Mouse (Mus musculus) heart, embryonic 14.5 days (tissue): ENCODE results near the gene Ttc8. TPM values are rescaled to one million over a fixed set of nuclear protein-coding genes. Genes with fewer than 3 reads are reported as not detected.
"Not testable (repeated sequence)": the region's sequence is repeated elsewhere in the genome, so short reads cannot be mapped to it uniquely, and the experiment has no call there.

Source experiments
- ATAC-seq: fragments of 200-750 bp; cut with Nextera tagmentation; 2 replicates; pipeline ENCODE4 v1.8.0; 2017; ENCODE audit warnings: low read depth, moderate TSS enrichment; ENCODE audit not compliant: insufficient number of reproducible peaks, insufficient read depth, low FRiP score
- H3K27ac ChIP-seq, 2 experiments: fragments of 200-500 bp in 1 of 2; fragments of 300-500 bp in 1 of 2; sonication (generic) in 1 of 2; replicated peaks in 1 of 2; 2 replicates each; pipeline ENCODE4 v1.5.1; 2012 to 2014; ENCODE audit warnings: low read depth in 2 of 2, low read length in 2 of 2, control low read depth in 1 of 2, mild to moderate bottlenecking in 1 of 2, mixed read lengths in 1 of 2; ENCODE audit not compliant: control insufficient read depth in 1 of 2, insufficient read depth in 1 of 2
- H3K27me3 ChIP-seq: fragments of 300-500 bp; sonication (generic); 2 replicates; pipeline ENCODE4 v1.6.1; 2014; ENCODE audit warnings: mild to moderate bottlenecking, low read length, control low read depth; ENCODE audit not compliant: control insufficient read depth, insufficient read depth
- H3K36me3 ChIP-seq: fragments of 300-500 bp; sonication (generic); 2 replicates; pipeline ENCODE4 v1.6.1; 2014; ENCODE audit warnings: mild to moderate bottlenecking, control low read depth, low read length, mixed read lengths; ENCODE audit not compliant: control insufficient read depth, insufficient read depth
- H3K4me1 ChIP-seq, 2 experiments: fragments of 200-500 bp in 1 of 2; fragments of 300-500 bp in 1 of 2; sonication (generic) in 1 of 2; 2 replicates each; pipeline ENCODE4 v1.6.1; 2012 to 2014; ENCODE audit warnings: low read length in 2 of 2, control low read depth in 1 of 2, mixed read lengths in 1 of 2; ENCODE audit not compliant: control insufficient read depth in 2 of 2, insufficient read depth in 2 of 2
- H3K4me2 ChIP-seq: fragments of 300-500 bp; sonication (generic); 2 replicates; pipeline ENCODE4 v1.6.1; 2014; ENCODE audit warnings: mild to moderate bottlenecking, low read length
- H3K4me3 ChIP-seq, 2 experiments: fragments of 200-500 bp in 1 of 2; fragments of 300-500 bp in 1 of 2; sonication (generic) in 1 of 2; 2 replicates each; pipeline ENCODE4 v1.5.1; 2012 to 2014; ENCODE audit warnings: low read length in 2 of 2, mild to moderate bottlenecking in 2 of 2, control low read depth in 1 of 2, low read depth in 1 of 2, moderate library complexity in 1 of 2; ENCODE audit not compliant: control insufficient read depth in 1 of 2, insufficient read depth in 1 of 2
- H3K9ac ChIP-seq: fragments of 300-500 bp; sonication (generic); 2 replicates; pipeline ENCODE4 v1.6.1; 2014; ENCODE audit warnings: mild to moderate bottlenecking, low read length
- H3K9me3 ChIP-seq: fragments of 300-500 bp; sonication (generic); 2 replicates; pipeline ENCODE4 v1.6.1; 2016; ENCODE audit warnings: low read length, control low read depth; ENCODE audit not compliant: control insufficient read depth
- WGBS: fragments of 180-500 bp; shearing (Covaris S2); extraction: QIAGEN DNeasy Blood & Tissue Kit; methylation state at CpG from one replicate; pipeline ENCODE4 v1.1.7; 2014; 5-methylcytosine and 5-hydroxymethylcytosine counted together
- polyA plus RNA-seq: library from polyadenylated mRNA; unstranded; fragments of >200 nt; fragmentation: Nextera tagmentation; extraction: Ambion mirVana; gene quantifications from 2 replicates; pipeline ENCODE4 v1.2.1, GENCODE M21; 2014

Gene Ttc8
- polyA plus RNA-seq, 1 experiment from 2014 or later = 18.4 TPM

GRCm38 (mm10) chr12:98932856-98933255 lies 12.5 kb downstream of the Ttc8 start:
- Histone ChIP-seq H3K4me2 (no peak overlapping the region), H3K27me3 (no peaks in the 10 kb centered on the region), H3K27ac (no peak overlapping the region), H3K9ac (no peak overlapping the region), H3K4me3 (no peak overlapping the region), H3K4me1 (no peaks in the 10 kb centered on the region), H3K9me3 (no peaks in the 10 kb centered on the region), H3K36me3 (no peaks in the 10 kb centered on the region)
- ATAC-seq = no peak
- WGBS = 94% methylated on average over 1 of the region's 1 CpGs

DNA sequence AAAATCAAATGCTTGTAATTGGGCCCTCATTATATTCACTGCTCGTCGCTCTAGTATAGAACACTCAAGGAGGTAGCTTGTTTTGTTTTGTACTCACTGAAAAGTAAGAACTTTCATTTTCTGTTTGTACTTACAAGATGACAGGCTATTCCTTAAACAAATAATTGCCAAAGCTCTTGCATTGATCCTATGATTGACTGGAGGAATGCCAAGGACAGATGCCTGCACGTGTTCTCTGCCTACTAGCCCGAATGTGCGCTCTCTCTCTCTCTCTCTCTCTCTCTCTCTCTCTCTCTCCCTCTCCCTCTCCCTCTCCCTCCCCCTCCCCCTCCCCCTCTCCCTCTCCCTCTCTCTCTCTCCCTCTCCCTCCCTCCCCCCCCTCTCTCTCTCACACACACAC lies 30.9 kb downstream of the Ttc8 start:
- not testable (repeated sequence) for H3K27me3 ChIP-seq, H3K4me2 ChIP-seq, H3K4me3 ChIP-seq, H3K9me3 ChIP-seq, H3K36me3 ChIP-seq, H3K4me1 ChIP-seq, H3K27ac ChIP-seq, H3K9ac ChIP-seq, ATAC-seq
- WGBS = 76% methylated on average over 5 of the region's 5 CpGs

- Histone ChIP-seq H3K4me2 (no peak overlapping the region), H3K27ac (no peak overlapping the region), H3K9ac (no peak overlapping the region), H3K4me1 (0 out of 4 replicates have a peak, but pooled peaks cover 0 to 3% of the 10 kb centered on the region in 2 experiments), H3K36me3 (no peaks in the 10 kb centered on the region), H3K27me3 (no peaks in the 10 kb centered on the region), H3K9me3 (no peaks in the 10 kb centered on the region), H3K4me3 (no peak overlapping the region)
- 95% methylated on average over 2 of the region's 2 CpGs for WGBS
- ATAC-seq = no peak
Observed at GRCm38 (mm10) chr12:98956951-98957350, 36.6 kb downstream of the Ttc8 start.

GRCm38 (mm10) chr12:98957455-98957854 lies 37.1 kb downstream of the Ttc8 start:
- Histone ChIP-seq H3K4me3 (no peak overlapping the region), H3K36me3 (no peaks in the 10 kb centered on the region), H3K27me3 (no peaks in the 10 kb centered on the region), H3K9me3 (no peaks in the 10 kb centered on the region), H3K27ac (no peak overlapping the region), H3K4me1 (0 out of 4 replicates have a peak, but pooled peaks cover 0 to 3% of the 10 kb centered on the region in 2 experiments), H3K4me2 (no peak overlapping the region), H3K9ac (no peak overlapping the region)
- no peak for ATAC-seq
- WGBS = 64% methylated on average over 11 of the region's 11 CpGs

GRCm38 (mm10) chr12:98961008-98961407 lies 40.6 kb downstream of the Ttc8 start:
- no peak for ATAC-seq
- no peak overlapping the region for H3K4me3 ChIP-seq
- H3K4me1 ChIP-seq = peaks cover 0 to 6% of the 10 kb centered on the region in 2 experiments; a peak in 1 of 4 replicates
- H3K27ac ChIP-seq = no peak overlapping the region
- 77% methylated on average over 7 of the region's 7 CpGs for WGBS
- no peak overlapping the region for H3K4me2 ChIP-seq
- H3K9ac ChIP-seq = no peak overlapping the region
- H3K27me3 ChIP-seq = no peaks in the 10 kb centered on the region
- H3K9me3 ChIP-seq = peaks cover 2% of the 10 kb centered on the region; the same call in 1 of the 2 replicates
- H3K36me3 ChIP-seq = no peaks in the 10 kb centered on the region

DNA sequence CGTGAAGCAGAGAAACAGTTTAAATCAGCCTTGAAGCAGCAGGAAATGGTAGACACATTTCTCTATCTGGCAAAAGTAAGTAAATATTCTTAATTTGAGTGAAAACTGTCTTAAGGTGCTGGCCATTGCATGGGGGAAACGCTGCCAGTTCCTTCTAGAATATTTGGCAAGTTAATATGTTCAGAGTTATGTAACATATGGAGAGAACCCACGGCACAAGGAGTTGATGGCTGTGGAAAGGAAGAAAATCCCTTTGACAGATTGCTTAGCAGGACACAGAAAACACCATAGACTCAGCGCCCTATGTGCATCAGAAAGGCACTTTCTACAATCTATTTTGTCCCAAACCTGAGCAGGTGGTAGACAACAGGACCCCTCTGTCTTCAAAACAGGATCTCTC lies 41.0 kb downstream of the Ttc8 start:
- H3K36me3 ChIP-seq = no peaks in the 10 kb centered on the region

DNA sequence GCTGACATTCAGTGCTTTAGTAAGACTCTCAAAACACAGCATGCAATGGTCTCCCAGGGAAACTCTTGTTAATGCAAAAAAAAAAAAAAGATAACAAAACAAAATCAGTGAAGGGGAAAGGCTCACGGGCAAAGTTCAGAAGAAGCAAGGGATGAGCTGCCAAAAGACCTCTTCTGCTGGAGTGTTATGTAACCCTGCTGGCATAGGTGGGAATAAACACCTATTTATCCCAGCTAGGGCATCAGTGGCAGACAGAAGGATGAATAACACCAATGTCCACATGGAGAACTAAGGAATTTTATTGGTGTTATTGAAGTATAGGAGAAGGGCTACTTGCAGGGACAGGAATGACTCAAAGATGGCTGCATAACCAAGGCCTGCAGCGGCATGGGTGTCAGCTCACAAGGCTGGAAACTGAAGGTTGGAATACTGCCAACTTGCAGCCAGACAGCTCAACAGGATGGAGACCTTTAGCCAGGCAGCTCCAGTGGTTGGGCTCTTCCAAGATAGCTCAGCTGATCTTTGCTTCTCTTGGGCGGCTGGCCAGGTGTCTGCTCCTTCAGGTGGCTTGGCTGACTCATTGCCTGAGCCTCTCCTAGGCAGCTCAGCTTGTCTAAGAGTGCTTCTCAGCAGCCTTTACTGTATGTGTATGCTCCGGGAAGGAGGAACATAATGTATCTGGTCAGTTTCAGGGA lies 45.2 kb downstream of the Ttc8 start:
- WGBS = 44% methylated on average over 4 of the region's 4 CpGs
- Histone ChIP-seq H3K4me2 (no peak overlapping the region), H3K9me3 (peaks cover 3% of the 10 kb centered on the region; the same call in 1 of the 2 replicates), H3K4me1 (peaks cover 0 to 6% of the 10 kb centered on the region in 2 experiments; a peak in 1 of 4 replicates), H3K27ac (no peak overlapping the region), H3K4me3 (no peak overlapping the region), H3K27me3 (no peaks in the 10 kb centered on the region), H3K36me3 (no peaks in the 10 kb centered on the region), H3K9ac (no peak overlapping the region)
- ATAC-seq = no peak

More for the DNA sequence above, 41.0 kb downstream of the Ttc8 start:
- WGBS = 73% methylated on average over 4 of the region's 4 CpGs
- Histone ChIP-seq H3K27ac (no peak overlapping the region), H3K9ac (no peak overlapping the region), H3K4me1 (peaks cover 0 to 6% of the 10 kb centered on the region in 2 experiments; a peak in 1 of 4 replicates), H3K27me3 (no peaks in the 10 kb centered on the region), H3K9me3 (peaks cover 3% of the 10 kb centered on the region; the same call in 1 of the 2 replicates), H3K4me2 (no peak overlapping the region), H3K4me3 (no peak overlapping the region)
- ATAC-seq = no peak

- no peak overlapping the region for H3K4me2 ChIP-seq
- H3K4me1 ChIP-seq = no peaks in the 10 kb centered on the region
- H3K4me3 ChIP-seq = no peak overlapping the region
- H3K9ac ChIP-seq = no peak overlapping the region
- H3K9me3 ChIP-seq = no peaks in the 10 kb centered on the region
- H3K36me3 ChIP-seq = peaks cover 12% of the 10 kb centered on the region
- no peaks in the 10 kb centered on the region for H3K27me3 ChIP-seq
- WGBS = 92% methylated on average over 3 of the region's 3 CpGs
- H3K27ac ChIP-seq = no peak overlapping the region
- no peak for ATAC-seq
Observed at GRCm38 (mm10) chr12:98972291-98972690, 51.9 kb downstream of the Ttc8 start.
